Mouse (Mus musculus): ENCODE results near the gene Zfand2b. TPM values are rescaled to one million over a fixed set of nuclear protein-coding genes. Genes with fewer than 3 reads are reported as not detected.

Gene Zfand2b
- 10 to 100 TPM; 14.9 to 17.0 TPM for total RNA-seq (2021)
- long read RNA-seq, experiment 1, transcript Zfand2b-204 (10 exons, 1,206 nt) = major isoform, 12 of 29 reads
- long read RNA-seq, experiment 1, partial matches to known transcripts = 1 of 29 reads
- long read RNA-seq, experiment 1, other reads (novel, unspliced or antisense) = 12 of 29 reads
- long read RNA-seq, experiment 2, transcript Zfand2b-204 (10 exons, 1,206 nt) = major isoform, 15 of 31 reads
- long read RNA-seq, experiment 2, partial matches to known transcripts = 0 of 31 reads
- long read RNA-seq, experiment 2, other reads (novel, unspliced or antisense) = 15 of 31 reads

GRCm38 (mm10) chr1:75168472-75169464 lies at the start of gene Zfand2b:
Zfand2b (plus strand) TSS chr1:75168646.
- intact Hi-C loops (cut with DNase I; ENCODE audit: low total_unique reads) = no loop called here
- DNase-seq = peak; percentile 98

- DNase-seq = no peak
- intact Hi-C loops (cut with DNase I; ENCODE audit: low total_unique reads) = no loop called here
These were observed 46.2 kb upstream of the Zfand2b start for GRCm38 (mm10) chr1:75122211-75122610.

DNA sequence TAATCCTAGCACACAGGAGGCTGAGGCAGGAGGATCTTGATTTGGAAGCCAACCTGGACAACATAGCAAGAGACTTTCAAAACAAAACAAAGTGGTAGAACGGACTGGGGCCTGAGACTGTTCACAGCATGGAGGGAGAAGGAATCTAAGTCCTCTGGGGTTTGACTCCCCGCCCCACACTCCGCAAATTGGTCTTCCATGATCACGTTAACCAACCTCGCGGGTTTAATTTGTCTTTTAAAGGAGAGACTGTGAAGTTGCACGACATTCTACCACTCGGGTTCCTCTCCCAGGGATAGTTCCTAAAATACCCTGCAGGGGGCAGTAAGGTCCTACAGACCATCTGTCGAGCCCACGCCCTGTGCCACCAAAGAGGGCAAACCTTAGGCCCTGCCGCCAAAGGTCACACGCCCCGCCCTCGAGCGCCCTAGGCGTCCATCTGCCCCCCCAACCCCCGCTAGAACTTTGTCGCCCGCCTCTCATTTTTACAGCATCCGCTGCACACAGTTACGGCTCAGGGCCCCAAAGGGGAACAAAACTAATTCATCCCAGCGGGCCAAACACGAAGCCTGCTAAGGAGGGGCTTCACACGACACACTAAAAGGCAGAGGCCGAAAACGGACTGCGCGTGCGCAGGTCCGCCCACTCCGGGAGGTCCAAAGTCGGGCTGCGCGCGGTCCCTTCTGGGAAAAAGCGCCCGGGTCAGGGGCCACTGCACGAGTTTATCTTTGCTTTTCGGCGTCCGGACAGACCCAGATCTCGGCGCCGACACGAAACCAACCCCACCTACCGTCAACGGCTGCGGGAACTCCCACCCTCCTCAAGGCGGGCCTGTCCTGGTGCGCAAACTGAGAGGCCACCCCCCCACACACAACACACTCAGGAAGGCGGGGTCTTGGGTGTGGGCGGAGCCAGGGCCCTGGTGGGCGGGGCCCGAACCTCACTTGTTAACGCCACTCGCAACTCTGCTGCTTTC lies 43.8 kb upstream of the Zfand2b start, which contains the start of gene Nhej1:
Nhej1 (minus strand) TSS at position 855 of the 976 bp plus-strand sequence.
- intact Hi-C loops (cut with DNase I; ENCODE audit: low total_unique reads) = no loop called here
- DNase-seq = peak; percentile 95

- no peak for DNase-seq
- intact Hi-C loops (cut with DNase I; ENCODE audit: low total_unique reads) = no loop called here
These were observed 43.0 kb upstream of the Zfand2b start for GRCm38 (mm10) chr1:75125418-75125817.

GRCm38 (mm10) chr1:75128641-75129040 lies 39.8 kb upstream of the Zfand2b start:
- DNase-seq = no peak
- intact Hi-C loops (cut with DNase I; ENCODE audit: low total_unique reads) = no loop called here

- intact Hi-C loops (cut with DNase I; ENCODE audit: low total_unique reads) = no loop called here
- no peak for DNase-seq
These were observed 34.8 kb upstream of the Zfand2b start, which contains the start of gene Slc23a3 for GRCm38 (mm10) chr1:75133421-75134207. Slc23a3 (minus strand) TSS chr1:75133890.

GRCm38 (mm10) chr1:75136293-75136692 lies 32.2 kb upstream of the Zfand2b start:
- intact Hi-C loops (cut with DNase I; ENCODE audit: low total_unique reads) = no loop called here
- DNase-seq = no peak

DNA sequence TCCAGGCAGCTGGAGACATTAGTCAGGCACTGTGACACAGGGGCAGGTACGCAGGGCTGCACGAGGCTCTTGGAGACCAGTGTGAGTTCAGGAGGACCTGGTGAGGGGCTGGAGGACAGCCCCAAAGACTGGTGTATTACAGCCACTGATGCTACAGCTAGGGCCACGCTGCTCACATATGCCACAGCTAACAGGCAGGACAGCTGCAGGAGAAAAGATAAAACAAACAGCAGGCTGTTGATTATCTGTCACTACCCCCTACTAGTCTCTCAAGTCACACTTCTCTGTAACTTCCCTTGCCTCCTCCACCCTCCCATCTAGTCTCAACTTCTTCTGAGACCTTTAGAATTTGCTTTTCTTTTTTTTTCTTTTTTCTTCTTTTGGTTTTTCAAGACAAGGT lies 31.7 kb upstream of the Zfand2b start:
- intact Hi-C loops (cut with DNase I; ENCODE audit: low total_unique reads) = no loop called here
- no peak for DNase-seq

DNA sequence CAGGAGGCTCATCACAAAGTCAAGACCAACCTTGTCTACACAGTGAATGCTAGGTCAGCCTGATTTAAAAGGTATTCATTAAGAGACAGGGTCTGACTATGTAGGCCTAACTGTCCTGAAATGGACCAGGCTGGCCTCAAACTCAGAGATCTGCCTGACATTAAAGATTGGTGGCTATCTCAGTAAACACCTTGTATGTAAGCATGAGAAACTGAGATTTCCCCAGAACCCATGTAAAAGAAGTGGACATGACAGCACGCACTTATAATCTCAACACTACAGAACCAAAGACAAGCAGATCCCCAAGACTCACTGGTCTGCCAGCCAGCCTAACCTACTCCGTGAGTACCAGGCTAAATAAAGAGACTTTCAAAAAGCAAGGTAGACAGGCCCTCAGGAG lies 30.0 kb upstream of the Zfand2b start:
- intact Hi-C loops (cut with DNase I; ENCODE audit: low total_unique reads) = no loop called here
- DNase-seq = no peak

GRCm38 (mm10) chr1:75140601-75141190 lies 27.8 kb upstream of the Zfand2b start:
- no peak for DNase-seq

GRCm38 (mm10) chr1:75141486-75142190 lies 26.8 kb upstream of the Zfand2b start:
- intact Hi-C loops (cut with DNase I; ENCODE audit: low total_unique reads) = no loop called here
- peak; percentile 70 for DNase-seq

More at GRCm38 (mm10) chr1:75140601-75141190, 27.8 kb upstream of the Zfand2b start:
- intact Hi-C loops (cut with DNase I; ENCODE audit: low total_unique reads) = no loop called here

DNA sequence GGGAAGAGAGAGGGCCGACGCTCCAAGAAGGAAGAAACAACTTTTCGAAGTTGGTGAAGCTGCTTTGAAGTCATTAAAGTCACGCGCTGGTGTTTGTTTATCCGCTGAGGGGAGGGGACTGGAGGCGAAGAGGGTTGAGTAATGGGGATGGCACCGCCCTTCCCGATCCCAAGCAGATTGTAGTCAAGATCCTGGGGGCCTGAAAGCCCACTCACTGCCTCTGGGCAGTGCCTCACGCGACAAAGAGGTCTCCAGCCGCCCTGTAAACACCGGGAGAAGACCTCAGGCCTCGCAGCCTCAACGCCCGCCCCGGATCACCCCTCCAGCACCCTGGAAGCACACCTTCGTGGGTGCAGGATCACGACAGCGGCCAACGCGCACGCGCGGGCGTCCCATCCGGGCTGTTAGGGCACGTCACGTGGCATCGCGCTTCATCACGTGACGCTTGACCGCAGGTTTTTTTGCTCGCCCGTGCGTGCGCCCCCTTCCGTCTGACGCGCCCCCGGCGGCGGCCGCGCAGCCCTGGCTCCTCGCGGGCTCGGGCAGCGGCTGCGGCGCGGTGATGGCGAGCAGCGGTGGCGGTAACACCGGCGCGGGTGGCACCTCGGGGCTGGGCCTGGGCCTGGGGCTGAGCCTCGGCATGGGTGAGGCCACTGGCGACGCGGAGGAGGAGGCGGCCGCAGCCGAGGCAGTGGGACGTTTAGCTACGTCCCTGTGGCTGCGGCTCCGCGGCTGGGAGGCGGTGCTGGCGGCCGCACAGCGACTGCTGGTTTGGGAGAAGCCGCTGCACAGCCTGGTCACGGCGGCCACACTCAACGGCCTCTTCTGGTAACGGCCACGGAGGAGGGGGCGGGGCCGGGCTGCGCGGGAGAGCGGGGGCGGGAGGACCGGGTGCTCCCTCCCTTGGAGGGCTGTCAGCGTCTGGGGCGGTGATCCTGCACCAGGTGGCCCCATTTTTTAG lies 25.9 kb upstream of the Zfand2b start, which contains the start of the genes Cnppd1 and Retreg2:
Cnppd1 (minus strand) TSS at position 411 of the 961 bp plus-strand sequence.
Retreg2 (plus strand) TSS at position 478 of the 961 bp plus-strand sequence.
- peak; percentile 96 for DNase-seq
- intact Hi-C loops (cut with DNase I; ENCODE audit: low total_unique reads) = no loop called here

- intact Hi-C loops (cut with DNase I; ENCODE audit: low total_unique reads) = no loop called here
- no peak for DNase-seq
These were observed 22.9 kb upstream of the Zfand2b start for GRCm38 (mm10) chr1:75145589-75145988.

GRCm38 (mm10) chr1:75147411-75148135 lies 20.9 kb upstream of the Zfand2b start:
- DNase-seq = no peak
- intact Hi-C loops (cut with DNase I; ENCODE audit: low total_unique reads) = no loop called here

DNA sequence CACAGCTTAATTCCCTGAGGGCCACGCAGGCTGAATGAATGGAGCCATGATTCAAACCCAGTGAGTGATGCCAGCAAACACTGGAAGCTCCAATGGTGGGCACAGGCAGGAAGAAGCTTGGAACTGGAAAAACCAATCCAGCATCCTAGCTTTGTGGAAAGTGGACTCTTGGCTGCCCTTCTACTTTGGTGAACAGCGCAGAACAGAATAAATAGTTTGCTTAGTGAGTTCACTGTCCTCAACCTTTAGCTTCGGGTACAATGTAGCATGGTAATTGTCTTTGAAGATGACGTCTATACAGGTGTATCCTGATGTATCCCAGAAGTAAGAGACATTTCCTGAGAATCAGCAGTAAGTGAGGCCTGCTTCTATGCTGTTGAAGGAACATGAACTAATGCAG lies 19.7 kb upstream of the Zfand2b start:
- intact Hi-C loops (cut with DNase I; ENCODE audit: low total_unique reads) = no loop called here
- DNase-seq = no peak

DNA sequence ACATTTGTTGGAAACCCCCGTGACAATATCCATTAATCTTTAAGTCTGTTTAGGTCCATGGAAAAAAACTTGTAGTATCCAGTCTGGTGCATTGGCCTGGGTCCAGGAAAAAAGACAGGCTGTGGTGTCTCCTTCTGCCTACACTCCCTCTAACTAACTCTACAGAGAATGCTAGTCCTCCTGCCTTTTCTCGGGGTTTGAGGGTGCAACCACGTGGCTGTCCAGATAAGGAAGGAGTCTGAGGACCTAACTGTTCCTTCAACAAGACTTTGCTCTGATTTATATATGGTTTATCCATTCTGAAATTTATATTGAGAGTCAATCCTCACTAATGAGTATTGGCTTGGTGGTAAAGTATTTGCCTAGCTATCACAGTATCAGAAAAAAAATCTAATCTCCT lies 12.6 kb upstream of the Zfand2b start:
- intact Hi-C loops (cut with DNase I; ENCODE audit: low total_unique reads) = no loop called here
- DNase-seq = no peak
